Mouse (Mus musculus) limb, embryonic 10.5 days (tissue): ENCODE measurements around the gene Dnajc14. TPM values are rescaled to one million over a fixed set of nuclear protein-coding genes. Genes with fewer than 3 reads are reported as not detected.

Source experiments
- DNase-seq: peaks from one replicate; pipeline ENCODE4 v3.0.0-alpha.2; 2017; ENCODE audit warnings: low spot score
- H3K27ac ChIP-seq: fragments of 300-500 bp; sonication (generic); 2 replicates; pipeline ENCODE4 v1.5.1; 2016; ENCODE audit warnings: mild to moderate bottlenecking
- H3K27me3 ChIP-seq: fragments of 300-500 bp; sonication (generic); 2 replicates; pipeline ENCODE4 v1.6.1; 2016; ENCODE audit warnings: low read depth, mild to moderate bottlenecking; ENCODE audit not compliant: poor library complexity, severe bottlenecking
- H3K36me3 ChIP-seq: fragments of 300-500 bp; sonication (generic); 2 replicates; pipeline ENCODE4 v1.6.1; 2016; ENCODE audit warnings: mild to moderate bottlenecking, moderate library complexity
- H3K4me1 ChIP-seq: fragments of 300-500 bp; sonication (generic); 2 replicates; pipeline ENCODE4 v1.6.1; 2016
- H3K4me3 ChIP-seq: fragments of 300-500 bp; sonication (generic); 2 replicates; pipeline ENCODE4 v1.5.1; 2016; ENCODE audit warnings: mild to moderate bottlenecking, moderate library complexity
- H3K9me3 ChIP-seq: fragments of 300-500 bp; sonication (generic); replicated peaks from 2 replicates; pipeline ENCODE4 v1.6.1; 2016; ENCODE audit warnings: mild to moderate bottlenecking
- WGBS: fragments of 180-500 bp; shearing (Covaris S2); methylation state at CpG from one replicate; pipeline ENCODE4 v1.1.7; 2016; 5-methylcytosine and 5-hydroxymethylcytosine counted together
- polyA plus RNA-seq: library from polyadenylated mRNA; unstranded; fragments of >200 nt; fragmentation: Nextera tagmentation; extraction: Ambion mirVana; gene quantifications from 2 replicates; pipeline ENCODE4 v1.2.1, GENCODE M21; 2016

Gene Dnajc14
- polyA plus RNA-seq, result 47.7 and 54.0 TPM in 2 replicates

DNA sequence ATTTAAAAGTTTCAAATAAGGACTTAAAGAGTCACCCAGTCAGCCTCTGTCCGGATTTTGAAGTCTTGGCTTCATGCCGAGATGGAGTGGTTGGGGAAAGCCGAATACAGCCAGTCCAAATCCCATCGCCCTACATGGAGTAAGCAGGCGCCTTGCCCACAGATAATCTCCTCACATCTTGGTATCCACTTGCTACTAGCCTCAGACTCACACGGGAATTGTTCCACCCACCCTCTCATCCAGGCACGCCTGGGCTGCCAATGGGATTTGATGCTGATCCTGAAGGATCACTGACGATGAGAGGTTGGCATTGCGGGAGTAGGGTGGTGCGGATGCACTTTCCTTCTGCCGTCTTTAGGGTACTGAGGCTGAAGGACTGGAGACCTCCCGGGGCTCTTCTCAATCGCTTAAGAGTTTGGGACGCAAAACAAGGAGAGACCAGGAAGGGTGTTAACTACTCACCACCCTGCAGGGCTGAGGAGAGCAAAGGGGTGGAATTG is at the start of gene Dnajc14:
Gene Dnajc14 (plus strand): TSS at position 292 of the 500 bp plus-strand sequence.
- Histone ChIP-seq H3K4me1 (peaks cover 52% of the 10 kb centered on the region), H3K36me3 (peaks cover 55% of the 10 kb centered on the region), H3K4me3 (peak within 1 kb of the TSS; percentile 79), H3K27me3 (no peaks in the 10 kb centered on the region), H3K27ac (peak within 1 kb of the TSS; percentile 93), H3K9me3 (no peaks in the 10 kb centered on the region)
- peak; percentile 67 for DNase-seq
- 1% methylated on average over 14 of the region's 14 CpGs for WGBS

DNA sequence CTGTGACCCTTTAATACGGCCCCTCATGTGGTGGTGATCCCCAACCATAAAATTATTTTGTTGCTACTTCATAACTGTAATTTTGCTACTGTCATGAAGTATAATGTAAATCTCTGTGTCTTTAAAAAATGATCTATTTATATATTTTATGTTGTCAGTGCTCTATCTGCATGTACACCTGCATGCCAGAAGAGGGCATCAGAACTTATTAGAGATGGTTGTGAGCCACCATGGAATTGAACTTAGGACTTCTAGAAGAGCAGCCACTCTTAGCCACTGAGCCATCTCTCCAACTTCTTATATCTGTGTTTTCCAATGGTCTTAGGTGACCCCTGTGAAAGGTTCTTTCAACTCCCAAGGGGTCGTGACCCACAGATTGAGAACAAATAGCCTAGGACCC is 31.0 kb upstream of the Dnajc14 start:
- no peaks in the 10 kb centered on the region for H3K9me3 ChIP-seq
- no peak for DNase-seq
- no peak overlapping the region for H3K4me3 ChIP-seq
- no peak overlapping the region for H3K27ac ChIP-seq
- no peaks in the 10 kb centered on the region for H3K27me3 ChIP-seq
- H3K36me3 ChIP-seq, result peaks cover 15% of the 10 kb centered on the region
- peaks cover 11% of the 10 kb centered on the region for H3K4me1 ChIP-seq
- WGBS, result 81% methylated on average over 2 of the region's 2 CpGs

DNA sequence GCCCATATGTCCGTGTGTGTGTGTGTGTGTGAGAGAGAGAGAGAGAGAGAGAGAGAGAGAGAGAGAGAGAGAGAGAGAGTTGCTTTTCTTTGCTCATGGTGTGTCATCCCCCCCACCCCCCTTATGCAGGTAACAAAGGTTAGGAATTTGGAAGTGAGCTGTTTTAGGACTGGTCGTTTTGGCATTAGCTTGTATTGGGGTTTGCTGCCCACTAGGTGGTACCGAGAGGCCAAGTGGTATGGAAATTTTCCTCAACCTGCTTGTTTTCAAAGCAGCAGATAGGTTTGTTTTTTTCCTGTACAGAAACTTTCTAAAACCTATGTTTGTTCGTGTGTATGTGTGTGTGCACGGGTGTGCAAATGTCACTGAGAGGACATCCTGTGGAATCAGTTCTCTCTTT is 30.2 kb upstream of the Dnajc14 start:
- WGBS, result 24% methylated on average over 5 of the region's 5 CpGs
- no peak overlapping the region for H3K27ac ChIP-seq
- H3K9me3 ChIP-seq, result no peaks in the 10 kb centered on the region
- peaks cover 15% of the 10 kb centered on the region for H3K4me1 ChIP-seq
- H3K36me3 ChIP-seq, result peaks cover 7% of the 10 kb centered on the region
- no peak for DNase-seq
- H3K4me3 ChIP-seq, result no peak overlapping the region
- no peaks in the 10 kb centered on the region for H3K27me3 ChIP-seq

DNA sequence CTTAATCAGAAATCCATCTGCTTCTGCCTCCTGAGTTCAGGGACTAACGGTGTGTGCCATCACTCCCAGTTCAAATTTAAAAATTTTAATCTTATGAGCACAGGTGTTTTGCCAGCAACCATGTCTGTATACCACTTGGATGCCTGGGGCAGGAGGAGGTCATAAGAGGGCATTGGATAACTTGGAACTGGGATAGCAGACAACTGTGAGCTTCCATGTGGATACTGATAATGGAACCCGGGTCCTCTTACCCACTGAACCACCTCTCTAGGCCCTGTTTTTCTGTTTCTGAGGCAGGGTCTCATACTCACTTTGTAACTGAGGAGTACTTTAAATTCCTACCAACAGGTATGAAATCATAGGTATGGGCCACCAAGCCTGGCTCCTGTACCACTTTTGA is 25.4 kb upstream of the Dnajc14 start:
- WGBS, result 94% methylated on average over 2 of the region's 2 CpGs
- Histone ChIP-seq H3K27me3 (no peaks in the 10 kb centered on the region), H3K27ac (peak overlapping the region; percentile 87), H3K4me1 (peaks cover 32% of the 10 kb centered on the region), H3K9me3 (no peaks in the 10 kb centered on the region), H3K36me3 (no peaks in the 10 kb centered on the region), H3K4me3 (no peak overlapping the region)
- DNase-seq, result no peak

DNA sequence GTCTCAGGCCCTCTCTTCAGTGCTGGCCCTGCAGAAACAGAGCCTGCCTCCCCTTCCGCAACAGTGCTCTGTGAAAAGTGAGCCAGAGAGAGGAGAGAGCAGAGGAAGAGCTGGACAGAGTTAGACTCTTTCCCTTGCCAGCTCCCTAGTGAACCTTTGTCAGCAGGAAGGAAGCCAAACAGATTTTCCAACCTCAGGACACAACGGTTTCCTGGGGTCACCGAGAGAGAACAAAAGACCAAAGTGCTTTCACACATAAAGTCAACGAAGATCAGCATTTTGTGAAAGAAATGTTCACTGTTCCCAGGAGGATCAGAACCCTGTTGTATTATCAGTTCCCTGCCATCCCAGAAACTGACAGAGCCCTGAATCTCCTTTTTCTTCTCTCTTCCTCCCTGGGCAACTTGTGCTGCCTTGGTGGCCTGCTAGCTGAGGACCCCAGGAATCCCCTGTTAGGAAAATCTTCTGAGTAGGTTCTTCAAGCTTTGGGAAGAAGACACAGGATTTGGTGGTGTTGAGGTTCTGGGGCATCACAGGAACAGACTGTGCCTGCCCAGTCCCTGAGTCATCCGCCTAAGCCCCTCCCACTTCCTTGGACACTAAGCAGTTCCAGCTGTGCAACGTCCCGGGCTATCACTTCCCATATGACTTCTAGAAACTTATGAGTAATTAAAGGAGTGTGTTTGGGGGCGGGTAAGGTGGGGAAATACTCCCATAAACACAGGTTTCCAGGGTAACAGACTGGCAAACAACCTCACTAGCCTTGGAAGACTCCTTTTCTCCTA is 24.7 kb upstream of the Dnajc14 start:
- peak; percentile 83 for DNase-seq
- 0 out of 2 replicates have a peak overlapping the region, but pooled peaks have one; percentile 16 for H3K4me3 ChIP-seq

DNA sequence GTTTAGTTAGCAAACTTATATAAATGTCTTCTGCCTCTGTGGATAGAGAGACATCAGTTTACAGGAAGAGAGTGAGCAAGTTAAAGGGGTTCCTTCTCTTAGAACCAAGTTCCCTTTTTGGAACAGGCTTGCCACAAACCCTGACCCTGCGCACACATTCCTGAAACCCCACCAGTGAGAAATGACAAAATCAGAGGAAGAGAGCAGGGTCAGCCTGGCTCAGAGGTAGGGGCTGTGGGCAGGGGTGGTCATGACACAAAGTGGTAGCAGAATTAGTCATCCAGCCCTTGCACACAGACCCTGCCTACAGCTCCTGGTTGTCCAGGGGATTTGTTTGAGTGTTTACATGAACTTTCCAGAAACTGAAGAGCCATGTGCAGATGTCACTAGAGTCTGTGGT is 23.7 kb upstream of the Dnajc14 start:
- no peaks in the 10 kb centered on the region for H3K27me3 ChIP-seq
- no peaks in the 10 kb centered on the region for H3K36me3 ChIP-seq
- H3K9me3 ChIP-seq, result no peaks in the 10 kb centered on the region; the same call in 1 of the 2 replicates
- H3K4me3 ChIP-seq, result no peak overlapping the region
- DNase-seq, result no peak
- H3K4me1 ChIP-seq, result peaks cover 26% of the 10 kb centered on the region
- peak overlapping the region; percentile 87 for H3K27ac ChIP-seq
- WGBS, result 90% methylated on average over 1 of the region's 1 CpGs

More for the DNA sequence above, 24.7 kb upstream of the Dnajc14 start:
- no peaks in the 10 kb centered on the region for H3K27me3 ChIP-seq
- H3K4me1 ChIP-seq, result peaks cover 26% of the 10 kb centered on the region
- H3K27ac ChIP-seq, result peak overlapping the region; percentile 87
- no peaks in the 10 kb centered on the region; the same call in 1 of the 2 replicates for H3K9me3 ChIP-seq
- no peaks in the 10 kb centered on the region for H3K36me3 ChIP-seq
- WGBS, result 28% methylated on average over 8 of the region's 8 CpGs

DNA sequence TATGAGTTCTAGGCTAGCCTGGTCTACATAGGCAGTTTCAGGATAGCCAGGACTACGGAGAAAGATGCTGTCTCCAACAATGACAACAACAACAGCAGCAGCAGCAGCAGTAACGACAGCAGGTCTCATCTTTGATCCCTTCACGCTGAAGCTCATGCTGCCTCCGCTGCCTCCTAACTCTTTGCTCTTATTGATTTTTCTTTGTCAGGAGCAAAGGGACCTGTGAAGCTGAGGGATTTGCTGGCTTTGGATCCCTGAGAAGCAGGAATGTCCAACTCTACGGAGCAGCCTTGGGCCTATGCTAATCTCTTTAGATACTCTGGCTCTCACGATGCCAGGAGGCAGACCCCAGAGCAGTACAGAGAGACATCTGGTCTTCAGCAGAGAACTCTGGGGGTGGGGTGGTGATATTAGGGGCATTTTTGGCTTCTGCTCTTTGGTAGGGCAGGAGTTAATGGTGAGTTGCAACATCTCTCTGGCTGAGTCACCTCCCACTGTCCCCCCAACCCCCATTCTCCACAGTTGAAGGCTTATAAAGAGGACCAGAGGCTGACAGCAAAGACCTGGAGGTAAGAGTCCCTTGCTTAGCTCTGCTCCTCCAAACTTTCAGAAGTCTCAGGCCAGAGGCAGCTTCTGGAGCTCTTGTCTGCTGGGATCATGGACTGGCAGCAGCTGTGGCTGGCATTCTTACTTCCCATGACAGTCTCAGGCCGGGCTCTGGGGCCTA is 13.3 kb upstream of the Dnajc14 start, which contains the start of gene Mmp19:
Gene Mmp19 (plus strand): TSS at position 513 of the 727 bp plus-strand sequence.
- Histone ChIP-seq H3K27ac (no peak within 1 kb of the TSS), H3K36me3 (no peaks in the 10 kb centered on the region), H3K4me3 (no peak within 1 kb of the TSS), H3K27me3 (no peaks in the 10 kb centered on the region), H3K4me1 (no peaks in the 10 kb centered on the region), H3K9me3 (no peaks in the 10 kb centered on the region)
- 77% methylated on average over 7 of the region's 7 CpGs for WGBS
- DNase-seq, result no peak

DNA sequence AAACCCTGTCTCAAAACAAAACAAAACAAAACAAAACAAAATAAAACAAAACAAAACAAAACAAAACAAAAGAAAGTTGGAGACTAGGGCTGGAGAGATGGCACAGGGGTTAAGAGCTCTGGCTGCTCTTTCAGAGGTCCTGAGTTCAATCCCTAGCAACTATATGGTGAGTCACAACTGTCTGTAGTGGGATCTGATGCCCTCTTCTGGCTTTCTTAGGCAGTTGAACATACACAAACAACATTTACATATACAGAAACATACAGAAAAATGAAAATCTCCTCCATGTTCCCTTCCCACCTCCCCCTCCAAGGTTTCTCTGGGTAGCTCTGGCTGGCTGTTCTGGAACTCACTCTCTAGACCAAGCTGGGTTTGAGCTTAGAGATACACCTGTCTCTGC is 11.8 kb upstream of the Dnajc14 start:
- Histone ChIP-seq H3K4me1 (no peaks in the 10 kb centered on the region), H3K36me3 (no peaks in the 10 kb centered on the region), H3K27ac (no peak overlapping the region), H3K27me3 (no peaks in the 10 kb centered on the region), H3K9me3 (no peaks in the 10 kb centered on the region), H3K4me3 (no peak overlapping the region)
- DNase-seq, result no peak

DNA sequence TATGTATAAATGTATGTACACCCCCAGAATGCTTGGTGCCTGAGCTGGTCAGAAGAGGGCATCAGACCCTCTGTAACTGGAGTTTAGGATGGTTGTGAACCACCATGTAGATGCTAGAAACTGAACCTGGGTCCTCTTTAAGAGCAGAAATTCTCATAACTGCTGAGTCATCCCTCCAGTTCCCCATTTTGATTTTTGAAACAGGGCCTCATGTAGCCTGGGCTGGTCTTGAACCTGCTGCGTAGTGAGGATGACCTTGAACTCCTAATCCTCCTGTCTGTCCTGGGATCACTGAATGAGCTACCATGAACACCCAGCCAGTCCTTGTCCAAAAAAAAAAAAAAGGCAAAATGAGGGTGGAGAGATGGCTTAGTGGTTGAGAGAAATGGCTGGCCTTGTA is 10.6 kb upstream of the Dnajc14 start:
- WGBS, result 83% methylated on average over 1 of the region's 1 CpGs
- no peaks in the 10 kb centered on the region for H3K4me1 ChIP-seq
- H3K27me3 ChIP-seq, result no peaks in the 10 kb centered on the region
- no peak for DNase-seq
- H3K4me3 ChIP-seq, result no peak overlapping the region
- no peak overlapping the region for H3K27ac ChIP-seq
- H3K9me3 ChIP-seq, result no peaks in the 10 kb centered on the region
- peaks cover 4% of the 10 kb centered on the region; the same call in 1 of the 2 replicates for H3K36me3 ChIP-seq

DNA sequence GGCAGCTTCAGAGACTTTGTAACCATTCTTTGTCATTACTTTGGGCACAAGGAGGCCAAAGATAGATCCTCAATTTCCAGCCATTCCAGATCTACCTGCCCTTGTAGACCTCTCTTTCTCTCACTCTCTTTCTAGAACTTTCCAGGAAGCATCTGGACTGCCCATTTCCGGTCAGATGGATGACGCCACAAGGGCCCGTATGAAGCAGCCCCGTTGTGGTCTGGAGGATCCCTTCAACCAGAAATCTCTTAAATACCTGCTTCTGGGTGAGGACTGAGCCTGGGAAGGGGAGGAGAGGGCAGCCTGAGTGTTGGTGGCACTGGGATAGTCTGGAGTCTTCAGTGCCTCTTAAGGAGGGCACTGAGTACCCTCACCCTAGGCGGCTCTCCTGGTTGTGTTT is 9.5 kb upstream of the Dnajc14 start:
- Histone ChIP-seq H3K36me3 (peaks cover 7% of the 10 kb centered on the region; the same call in 1 of the 2 replicates), H3K27ac (no peak overlapping the region), H3K27me3 (no peaks in the 10 kb centered on the region), H3K9me3 (no peaks in the 10 kb centered on the region), H3K4me3 (no peak overlapping the region), H3K4me1 (no peaks in the 10 kb centered on the region)
- 89% methylated on average over 5 of the region's 5 CpGs for WGBS
- DNase-seq, result no peak

DNA sequence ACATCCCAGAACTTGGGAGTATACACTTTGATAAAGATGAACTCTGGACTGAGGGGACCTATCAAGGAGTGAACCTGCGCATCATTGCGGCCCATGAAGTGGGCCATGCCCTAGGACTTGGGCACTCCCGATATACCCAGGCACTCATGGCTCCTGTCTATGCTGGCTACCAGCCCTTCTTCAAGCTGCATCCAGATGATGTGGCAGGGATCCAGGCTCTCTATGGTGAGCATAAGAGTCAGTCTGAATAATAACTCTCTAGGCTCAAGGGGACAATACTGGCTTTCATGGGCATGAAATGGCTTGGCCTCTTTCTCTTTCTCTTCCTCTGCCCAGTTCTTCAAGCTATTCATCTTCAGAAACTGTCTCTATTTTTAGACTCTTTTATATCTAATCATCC is 8.3 kb upstream of the Dnajc14 start:
- no peak overlapping the region for H3K27ac ChIP-seq
- no peaks in the 10 kb centered on the region for H3K4me1 ChIP-seq
- H3K4me3 ChIP-seq, result no peak overlapping the region
- WGBS, result 93% methylated on average over 3 of the region's 3 CpGs
- no peaks in the 10 kb centered on the region for H3K27me3 ChIP-seq
- no peak for DNase-seq
- peaks cover 19% of the 10 kb centered on the region for H3K36me3 ChIP-seq
- H3K9me3 ChIP-seq, result no peaks in the 10 kb centered on the region

DNA sequence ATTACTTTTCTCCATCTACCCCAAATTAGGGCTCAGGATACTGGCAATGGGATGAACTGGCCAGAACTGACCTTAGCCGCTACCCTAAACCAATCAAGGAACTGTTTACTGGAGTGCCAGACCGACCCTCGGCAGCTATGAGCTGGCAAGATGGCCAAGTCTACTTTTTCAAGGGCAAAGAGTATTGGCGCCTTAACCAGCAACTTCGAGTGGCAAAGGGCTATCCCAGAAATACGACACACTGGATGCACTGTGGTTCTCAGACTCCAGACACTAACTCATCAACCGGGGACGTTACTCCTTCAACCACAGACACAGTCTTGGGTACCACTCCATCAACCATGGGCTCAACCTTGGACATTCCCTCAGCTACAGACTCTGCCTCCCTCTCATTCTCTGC is 5.2 kb upstream of the Dnajc14 start:
- peaks cover 19% of the 10 kb centered on the region for H3K4me1 ChIP-seq
- H3K27me3 ChIP-seq, result no peaks in the 10 kb centered on the region
- H3K27ac ChIP-seq, result no peak overlapping the region
- H3K36me3 ChIP-seq, result peaks cover 33% of the 10 kb centered on the region
- DNase-seq, result no peak
- 94% methylated on average over 8 of the region's 8 CpGs for WGBS
- H3K9me3 ChIP-seq, result no peaks in the 10 kb centered on the region
- H3K4me3 ChIP-seq, result no peak overlapping the region

DNA sequence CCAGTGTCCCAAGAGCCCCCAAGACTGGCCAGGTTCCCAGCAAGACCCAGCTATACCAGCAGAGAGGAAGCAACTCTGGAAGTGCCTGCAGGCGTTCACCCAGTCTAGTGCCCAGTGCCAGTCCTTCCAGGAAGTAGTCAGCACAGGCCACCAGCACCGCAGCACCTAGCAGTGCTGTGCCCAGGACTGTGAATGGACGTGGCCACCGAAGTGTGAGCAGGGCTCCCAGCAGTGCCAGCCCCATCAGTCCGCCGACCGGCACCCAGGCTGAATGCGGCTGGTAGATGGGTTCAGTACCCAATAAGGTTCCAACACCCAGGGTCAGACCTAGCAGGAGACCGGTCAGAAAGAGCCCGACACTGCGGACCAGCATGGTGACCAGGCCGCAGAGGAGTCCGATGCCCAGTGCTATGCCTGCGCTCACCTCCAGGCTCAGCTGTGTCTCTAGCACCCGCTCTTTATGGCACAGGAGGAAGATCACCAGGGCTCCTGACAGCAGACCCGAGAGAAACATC is 1.8 kb upstream of the Dnajc14 start:
- H3K27ac ChIP-seq, result no peak overlapping the region
- WGBS, result 86% methylated on average over 16 of the region's 16 CpGs
- no peaks in the 10 kb centered on the region for H3K27me3 ChIP-seq
- DNase-seq, result no peak
- H3K4me1 ChIP-seq, result peaks cover 36% of the 10 kb centered on the region
- no peak overlapping the region; the same call in 1 of the 2 replicates for H3K4me3 ChIP-seq
- H3K36me3 ChIP-seq, result peaks cover 42% of the 10 kb centered on the region
- no peaks in the 10 kb centered on the region for H3K9me3 ChIP-seq
